Comparison of ENCODE assay signal across 10 mouse cellular contexts in genomic region chr5:77909218-77909617, GRCm38 (mm10).
DNase-seq lines count a peak whose midpoint lies in the region; ATAC-seq and TF ChIP-seq lines count a peak whose summit lies in the region.
"Had no signal": no experiment of that assay in that cellular context is flagged by ENCODE, and none has a peak within 500 bp of the region (broad histone marks: within the 10 kb centered on the region; RNA-seq: fewer than 3 reads in every experiment).

No protein-coding gene starts in this region.

- H3K4me2 ChIP-seq in forebrain, embryonic 14.5 days (ENCODE audit: low read length) = no peak overlapping the region
- H3K4me2 ChIP-seq in forebrain, embryonic 16.5 days (ENCODE audit: low read length) = no peak overlapping the region
- H3K4me2 ChIP-seq in liver, embryonic 14.5 days (ENCODE audit: low read depth) = no peak overlapping the region
- H3K4me2 ChIP-seq in liver, embryonic 12.5 days = no peak overlapping the region

- H3K36me3 ChIP-seq in forebrain, embryonic 14.5 days (ENCODE audit: control insufficient read depth, insufficient read depth, low read length) = no peaks in the 10 kb centered on the region
- no peaks in the 10 kb centered on the region for H3K36me3 ChIP-seq in forebrain, embryonic 16.5 days (ENCODE audit: control insufficient read depth, insufficient read depth)
- H3K36me3 ChIP-seq in liver, embryonic 14.5 days (replicated peaks; ENCODE audit: control insufficient read depth, insufficient read depth, low read depth) = no peaks in the 10 kb centered on the region
- H3K36me3 ChIP-seq in liver, embryonic 12.5 days = no peaks in the 10 kb centered on the region
- no peaks in the 10 kb centered on the region for H3K36me3 ChIP-seq in forebrain, embryonic 10.5 days (replicated peaks)
- H3K36me3 ChIP-seq: G1E had no signal

- H3K9me3 ChIP-seq in forebrain, embryonic 14.5 days (replicated peaks; ENCODE audit: control insufficient read depth, low read length) = no peaks in the 10 kb centered on the region
- H3K9me3 ChIP-seq in forebrain, embryonic 16.5 days (ENCODE audit: control insufficient read depth, low read length) = no peaks in the 10 kb centered on the region
- H3K9me3 ChIP-seq in liver, embryonic 14.5 days (ENCODE audit: control insufficient read depth, low read length) = no peaks in the 10 kb centered on the region
- H3K9me3 ChIP-seq in liver, embryonic 12.5 days (replicated peaks) = no peaks in the 10 kb centered on the region
- no peaks in the 10 kb centered on the region for H3K9me3 ChIP-seq in forebrain, embryonic 10.5 days

- no peak overlapping the region for H3K9ac ChIP-seq in forebrain, embryonic 14.5 days (ENCODE audit: low read length)
- H3K9ac ChIP-seq in forebrain, embryonic 16.5 days (replicated peaks; ENCODE audit: low read depth, low read length) = no peak overlapping the region
- no peak overlapping the region for H3K9ac ChIP-seq in liver, embryonic 14.5 days (replicated peaks)
- H3K9ac ChIP-seq in liver, embryonic 12.5 days = no peak overlapping the region

- no peak for TF ChIP-seq EP300 in liver, embryonic 14.5 days (IDR thresholded peaks at IDR 0.05; ENCODE audit: low read depth)

- 57% methylated on average over 6 of the region's 6 CpGs for WGBS in forebrain, embryonic 14.5 days
- WGBS in forebrain, embryonic 16.5 days = 52% methylated on average over 6 of the region's 6 CpGs
- WGBS in liver, embryonic 14.5 days (ENCODE audit: insufficient replicate concordance) = 42% methylated on average over 6 of the region's 6 CpGs
- 44% methylated on average over 6 of the region's 6 CpGs for WGBS in liver, embryonic 12.5 days (ENCODE audit: insufficient replicate concordance)
- WGBS in forebrain, embryonic 10.5 days = 53% methylated on average over 6 of the region's 6 CpGs

- TF ChIP-seq CTCF in liver, embryonic 14.5 days (IDR thresholded peaks at IDR 0.05; ENCODE audit: low read depth) = peak; percentile 22; the same call in 1 of the 2 replicates
- peak; percentile 52; the same call in 1 of the 2 replicates for TF ChIP-seq CTCF in brain, embryonic 14.5 days (IDR thresholded peaks at IDR 0.05; ENCODE audit: borderline replicate concordance, extremely low read depth, insufficient read depth, insufficient read length)

- peak; percentile 28 for DNase-seq in forebrain, embryonic 14.5 days (ENCODE audit: low spot score)
- DNase-seq in liver, embryonic 14.5 days (ENCODE audit: low read depth in 3 of 3, low spot score in 3 of 3) = no peak
- DNase-seq in brain, embryonic 14.5 days (ENCODE audit: low read depth) = no peak
- peak; percentile 0 for DNase-seq in lung, postnatal 36 days
- DNase-seq in ovary, adult 18-20 months (ENCODE audit: low spot score) = no peak
- no peak for DNase-seq in forebrain, embryonic 10.5 days (ENCODE audit: extremely low spot score, low spot score)
- DNase-seq: thymus, postnatal 36 days had no signal

- ATAC-seq in forebrain, embryonic 14.5 days = no peak
- no peak for ATAC-seq in forebrain, embryonic 16.5 days
- ATAC-seq in liver, embryonic 14.5 days (ENCODE audit: insufficient read depth) = no peak
- no peak for ATAC-seq in liver, embryonic 12.5 days

- no peaks in the 10 kb centered on the region for H3K4me1 ChIP-seq in forebrain, embryonic 14.5 days (ENCODE audit: control insufficient read depth, insufficient read depth, low read length)
- no peaks in the 10 kb centered on the region for H3K4me1 ChIP-seq in forebrain, embryonic 16.5 days (replicated peaks; ENCODE audit: control insufficient read depth, insufficient read depth, low read length)
- no peaks in the 10 kb centered on the region for H3K4me1 ChIP-seq in liver, embryonic 14.5 days (replicated peaks; ENCODE audit: control insufficient read depth in 2 of 2, insufficient read depth in 2 of 2, low read length in 1 of 2)
- no peaks in the 10 kb centered on the region for H3K4me1 ChIP-seq in liver, embryonic 12.5 days
- no peaks in the 10 kb centered on the region for H3K4me1 ChIP-seq in forebrain, embryonic 10.5 days

- H3K4me3 ChIP-seq in forebrain, embryonic 14.5 days (ENCODE audit: low read depth, low read length) = no peak overlapping the region
- no peak overlapping the region for H3K4me3 ChIP-seq in forebrain, embryonic 16.5 days (replicated peaks; ENCODE audit: low read length)
- no peak overlapping the region for H3K4me3 ChIP-seq in liver, embryonic 14.5 days (ENCODE audit: insufficient read depth in 1 of 2, low read depth in 2 of 2, low read length in 2 of 2)
- H3K4me3 ChIP-seq in liver, embryonic 12.5 days = no peak overlapping the region
- no peak overlapping the region for H3K4me3 ChIP-seq in forebrain, embryonic 10.5 days

- TF ChIP-seq POLR2A in brain, embryonic 14.5 days (IDR thresholded peaks at IDR 0.05; ENCODE audit: borderline replicate concordance, extremely low read depth, insufficient read depth, insufficient read length, poor library complexity, severe bottlenecking) = no peak

- H3K27me3 ChIP-seq in forebrain, embryonic 14.5 days (replicated peaks; ENCODE audit: control insufficient read depth, insufficient read depth, low read length) = no peaks in the 10 kb centered on the region
- no peaks in the 10 kb centered on the region for H3K27me3 ChIP-seq in forebrain, embryonic 16.5 days (replicated peaks; ENCODE audit: control insufficient read depth, insufficient read depth, low read length)
- no peaks in the 10 kb centered on the region for H3K27me3 ChIP-seq in liver, embryonic 14.5 days (ENCODE audit: control insufficient read depth, insufficient read depth, low read length)
- H3K27me3 ChIP-seq in liver, embryonic 12.5 days (replicated peaks) = no peaks in the 10 kb centered on the region
- H3K27me3 ChIP-seq in forebrain, embryonic 10.5 days (ENCODE audit: poor library complexity, severe bottlenecking) = no peaks in the 10 kb centered on the region

- no peak overlapping the region for H3K27ac ChIP-seq in forebrain, embryonic 14.5 days (ENCODE audit: low read depth, low read length)
- H3K27ac ChIP-seq in forebrain, embryonic 16.5 days (ENCODE audit: low read length) = no peak overlapping the region
- no peak overlapping the region for H3K27ac ChIP-seq in liver, embryonic 14.5 days
- H3K27ac ChIP-seq in liver, embryonic 12.5 days = no peak overlapping the region
- no peak overlapping the region for H3K27ac ChIP-seq in forebrain, embryonic 10.5 days

Comparison
In these comparisons a context has a peak if more than half of its experiments do, and no peak if none do; other contexts are left out.
1. DNase-seq: peak in forebrain, embryonic 14.5 days (single experiment) and lung, postnatal 36 days (single experiment); none in liver, embryonic 14.5 days (0 of 3), brain, embryonic 14.5 days (single experiment), ovary, adult 18-20 months (single experiment) and forebrain, embryonic 10.5 days (single experiment).